Mouse (Mus musculus): ENCODE results near the gene Stat6.

GRCm38 (mm10) chr10:127622057-127622392, 20.8 kb upstream of the Stat6 start:
- TF ChIP-seq GATA1 (IDR thresholded peaks at IDR 0.05; ENCODE audit: borderline replicate concordance, low read length), result no peak
- no peak for TF ChIP-seq FLI1 (IDR thresholded peaks at IDR 0.05; ENCODE audit: low read length)

All from megakaryocyte, embryonic 14.5 days (primary cell).